Mouse (Mus musculus): ENCODE data around the gene Lsm4. TPM values are rescaled to one million over a fixed set of nuclear protein-coding genes. Genes with fewer than 3 reads are reported as not detected.

The Lsm4 gene
- polyA plus RNA-seq (2016; fragmentation: Nextera tagmentation; extraction: Ambion mirVana), result 303 and 326 TPM in 2 replicates

DNA sequence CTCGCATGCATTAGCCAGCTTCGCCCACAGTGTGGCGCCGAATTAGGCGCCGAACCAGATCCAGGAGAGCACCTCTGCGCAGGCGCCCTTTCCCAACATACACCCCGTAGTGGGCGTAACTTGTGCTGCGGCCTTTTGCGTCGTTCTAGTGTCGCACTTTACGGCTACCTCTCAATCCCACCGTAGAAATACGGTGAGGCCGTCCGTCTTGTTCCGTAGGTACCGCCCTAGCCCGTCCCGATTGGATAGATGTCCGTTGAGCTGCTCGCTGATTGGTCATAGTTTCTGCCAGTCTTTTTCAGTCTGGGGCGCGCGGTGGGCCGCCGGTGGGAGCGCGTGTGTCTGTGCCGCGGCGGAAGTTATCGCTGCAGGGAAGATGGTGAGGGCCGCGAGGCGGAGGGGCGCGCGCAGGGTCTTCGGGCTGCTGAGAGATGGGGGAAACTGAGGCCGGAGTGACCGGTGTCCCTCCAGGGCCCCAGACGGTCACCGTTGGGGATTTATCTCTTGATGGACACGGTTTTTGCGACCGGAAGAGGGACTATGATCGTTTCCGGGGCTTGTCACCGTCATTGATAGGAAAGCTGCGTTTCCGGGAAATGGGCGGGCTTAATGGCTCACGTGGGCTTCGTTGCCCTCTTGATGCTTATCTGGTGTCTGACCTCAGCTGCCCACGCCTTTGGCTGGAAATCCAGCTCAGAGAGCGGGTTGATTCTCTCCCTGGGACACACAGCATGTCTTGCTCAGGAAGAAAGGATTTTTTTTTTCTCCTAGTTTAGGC, at the start of gene Lsm4:
Lsm4 (plus strand) TSS at position 170 of the 778 bp plus-strand sequence.
- under 1% methylated on average over 60 of the region's 60 CpGs for WGBS
- peak; percentile 92 for ATAC-seq (ENCODE audit: insufficient number of reproducible peaks, insufficient read depth, low FRiP score, low TSS enrichment)
- H3K9me3 ChIP-seq, result no peaks in the 10 kb centered on the region
- peak within 1 kb of the TSS; percentile 57 for H3K4me2 ChIP-seq (replicated peaks)
- H3K4me3 ChIP-seq, result peak within 1 kb of the TSS; percentile 62
- H3K36me3 ChIP-seq, result peaks cover 12% of the 10 kb centered on the region
- peak within 1 kb of the TSS; percentile 70 for H3K9ac ChIP-seq
- peaks cover 13% of the 10 kb centered on the region for H3K4me1 ChIP-seq
- H3K27ac ChIP-seq, result peak within 1 kb of the TSS; percentile 92
- H3K27me3 ChIP-seq, result no peaks in the 10 kb centered on the region

DNA sequence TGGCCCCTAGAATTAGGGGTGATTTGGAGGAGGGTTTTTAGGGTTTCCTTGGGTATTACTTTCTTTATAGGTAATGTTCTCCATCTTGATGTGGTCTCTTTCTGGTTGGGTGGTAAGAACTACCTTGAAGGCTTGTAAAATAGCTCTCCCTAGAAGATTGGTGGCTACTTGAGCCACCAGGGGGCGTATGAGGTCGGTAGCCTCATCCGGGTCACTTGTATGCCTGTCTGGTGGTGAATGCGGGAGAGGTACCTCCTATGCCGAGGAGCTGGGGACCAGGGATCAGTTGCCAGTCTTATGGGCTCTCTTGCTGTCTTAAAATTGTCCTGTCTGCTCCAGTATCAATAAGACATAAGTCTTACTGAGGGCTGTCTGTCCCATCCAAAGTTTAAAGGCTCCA, 47.9 kb upstream of the Lsm4 start:
- H3K27ac ChIP-seq, result no peak overlapping the region
- H3K27me3 ChIP-seq, result peaks cover 19% of the 10 kb centered on the region
- no peak overlapping the region for H3K9ac ChIP-seq
- no peak overlapping the region for H3K4me3 ChIP-seq
- no peak for ATAC-seq (ENCODE audit: insufficient number of reproducible peaks, insufficient read depth, low FRiP score, low TSS enrichment)
- H3K4me1 ChIP-seq, result 0 out of 2 replicates have a peak, but pooled peaks cover 3% of the 10 kb centered on the region
- H3K36me3 ChIP-seq, result no peaks in the 10 kb centered on the region
- H3K9me3 ChIP-seq, result no peaks in the 10 kb centered on the region
- 17% methylated on average over 5 of the region's 5 CpGs for WGBS
- peak overlapping the region; percentile 7; the same call in 1 of the 2 replicates for H3K4me2 ChIP-seq (replicated peaks)

DNA sequence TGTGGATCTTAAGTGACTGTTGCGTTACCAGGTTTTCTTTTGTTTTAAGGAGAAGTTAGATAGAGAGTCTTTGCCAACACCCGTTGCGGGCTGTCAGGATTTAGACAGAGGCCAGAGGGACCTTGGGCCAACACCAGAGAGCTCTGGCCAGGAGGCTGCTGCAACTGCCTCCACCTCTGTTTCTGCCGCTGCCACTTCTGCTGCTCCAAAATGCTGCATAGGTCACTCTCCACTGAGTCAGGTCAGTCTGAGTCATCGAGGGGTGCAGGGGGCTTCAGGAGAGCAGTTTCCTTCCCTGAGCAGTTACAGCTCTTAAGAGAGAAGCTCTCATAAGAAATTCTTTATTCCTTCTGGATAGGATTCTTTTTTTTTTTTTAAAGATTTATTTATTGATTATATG, 46.0 kb upstream of the Lsm4 start:
- Histone ChIP-seq H3K4me1 (peaks cover 17% of the 10 kb centered on the region), H3K27me3 (peaks cover 19% of the 10 kb centered on the region), H3K36me3 (no peaks in the 10 kb centered on the region), H3K9me3 (no peaks in the 10 kb centered on the region), H3K4me3 (no peak overlapping the region), H3K27ac (no peak overlapping the region), H3K4me2 (replicated peaks) (no peak overlapping the region), H3K9ac (no peak overlapping the region)
- WGBS, result 90% methylated on average over 5 of the region's 5 CpGs
- ATAC-seq (ENCODE audit: insufficient number of reproducible peaks, insufficient read depth, low FRiP score, low TSS enrichment), result no peak

DNA sequence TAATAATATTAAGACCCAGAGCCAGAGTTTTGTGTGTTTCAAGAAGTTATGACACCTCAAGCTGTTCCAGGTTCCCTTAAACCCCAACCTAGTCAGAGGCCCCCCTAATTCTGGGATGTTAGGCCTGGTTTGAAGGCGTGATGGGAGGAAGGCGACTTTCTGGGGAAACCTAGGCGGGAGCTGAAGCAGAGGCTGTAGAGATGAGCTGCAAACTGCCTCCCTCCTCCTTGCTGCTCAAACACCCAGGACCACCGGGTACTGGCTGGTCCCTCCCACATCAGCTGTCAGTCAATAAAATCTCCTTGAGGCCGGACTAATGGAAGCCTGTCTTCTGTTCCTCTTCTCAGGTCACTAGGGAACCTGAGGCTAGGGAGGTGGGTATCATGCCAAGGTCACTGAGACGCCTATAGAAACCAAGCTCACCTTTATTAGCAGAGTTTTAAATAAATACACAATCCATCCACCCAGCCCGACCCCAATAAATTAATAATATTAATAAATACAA, 44.0 kb upstream of the Lsm4 start:
- WGBS, result 57% methylated on average over 7 of the region's 7 CpGs
- H3K27ac ChIP-seq, result no peak overlapping the region
- H3K27me3 ChIP-seq, result peaks cover 22% of the 10 kb centered on the region
- H3K9me3 ChIP-seq, result no peaks in the 10 kb centered on the region
- peaks cover 21% of the 10 kb centered on the region for H3K4me1 ChIP-seq
- H3K4me3 ChIP-seq, result peak overlapping the region; percentile 41
- peak overlapping the region; percentile 63 for H3K4me2 ChIP-seq (replicated peaks)
- no peak for ATAC-seq (ENCODE audit: insufficient number of reproducible peaks, insufficient read depth, low FRiP score, low TSS enrichment)
- H3K36me3 ChIP-seq, result no peaks in the 10 kb centered on the region
- H3K9ac ChIP-seq, result peak overlapping the region; percentile 25

DNA sequence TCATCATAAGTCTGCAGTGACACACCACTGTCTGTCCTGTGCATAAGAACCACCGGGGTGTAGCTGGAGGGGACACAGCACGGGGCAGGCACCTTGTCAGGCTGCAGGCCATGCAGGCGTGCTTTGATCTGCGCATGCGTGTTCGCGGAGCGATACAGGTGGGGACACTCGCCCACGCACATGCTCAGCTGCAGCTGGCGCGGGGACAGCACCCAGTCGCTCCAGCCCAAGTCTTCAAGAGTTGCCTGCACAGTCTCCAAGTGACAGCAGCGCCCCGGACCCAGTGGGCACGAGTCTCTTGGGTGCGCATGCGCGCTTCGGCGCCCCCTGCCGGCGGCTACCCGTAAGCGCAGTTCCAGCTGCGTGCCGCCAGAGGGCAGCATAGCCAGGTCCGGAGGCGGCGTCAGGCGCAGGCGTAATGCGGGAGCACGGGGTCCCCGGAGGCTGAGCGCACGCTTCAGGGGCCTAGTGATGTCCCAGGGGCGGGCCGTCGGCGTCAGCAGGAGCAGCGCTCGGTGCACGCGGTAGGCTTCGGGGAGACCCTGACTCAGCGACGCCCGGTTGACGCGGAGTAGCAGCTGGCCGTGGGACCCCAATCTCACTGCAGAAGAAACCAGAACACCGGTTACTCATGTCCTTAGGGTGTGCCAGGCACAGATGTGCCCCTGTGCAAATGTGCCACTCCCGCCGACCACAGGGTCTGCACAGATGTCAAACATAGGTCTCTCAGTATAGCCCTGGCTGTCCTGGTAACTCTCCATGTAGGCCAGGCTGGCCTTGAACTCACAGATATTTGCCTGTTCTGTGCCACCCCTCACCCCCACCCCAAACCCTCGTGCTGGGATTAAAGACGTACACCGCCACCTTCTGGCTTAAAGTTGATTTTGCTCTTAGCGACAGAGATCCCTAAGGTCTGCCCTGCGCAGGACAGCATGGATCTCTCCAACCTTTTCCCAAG, 43.2 kb upstream of the Lsm4 start:
- peaks cover 22% of the 10 kb centered on the region for H3K27me3 ChIP-seq
- no peaks in the 10 kb centered on the region for H3K9me3 ChIP-seq
- peak overlapping the region; percentile 49 for H3K9ac ChIP-seq
- peak overlapping the region; percentile 41 for H3K4me3 ChIP-seq
- 2% methylated on average over 60 of the region's 60 CpGs for WGBS
- H3K27ac ChIP-seq, result no peak overlapping the region
- H3K36me3 ChIP-seq, result no peaks in the 10 kb centered on the region
- ATAC-seq (ENCODE audit: insufficient number of reproducible peaks, insufficient read depth, low FRiP score, low TSS enrichment), result peak; percentile 70
- H3K4me1 ChIP-seq, result peaks cover 24% of the 10 kb centered on the region
- peak overlapping the region; percentile 63 for H3K4me2 ChIP-seq (replicated peaks)

DNA sequence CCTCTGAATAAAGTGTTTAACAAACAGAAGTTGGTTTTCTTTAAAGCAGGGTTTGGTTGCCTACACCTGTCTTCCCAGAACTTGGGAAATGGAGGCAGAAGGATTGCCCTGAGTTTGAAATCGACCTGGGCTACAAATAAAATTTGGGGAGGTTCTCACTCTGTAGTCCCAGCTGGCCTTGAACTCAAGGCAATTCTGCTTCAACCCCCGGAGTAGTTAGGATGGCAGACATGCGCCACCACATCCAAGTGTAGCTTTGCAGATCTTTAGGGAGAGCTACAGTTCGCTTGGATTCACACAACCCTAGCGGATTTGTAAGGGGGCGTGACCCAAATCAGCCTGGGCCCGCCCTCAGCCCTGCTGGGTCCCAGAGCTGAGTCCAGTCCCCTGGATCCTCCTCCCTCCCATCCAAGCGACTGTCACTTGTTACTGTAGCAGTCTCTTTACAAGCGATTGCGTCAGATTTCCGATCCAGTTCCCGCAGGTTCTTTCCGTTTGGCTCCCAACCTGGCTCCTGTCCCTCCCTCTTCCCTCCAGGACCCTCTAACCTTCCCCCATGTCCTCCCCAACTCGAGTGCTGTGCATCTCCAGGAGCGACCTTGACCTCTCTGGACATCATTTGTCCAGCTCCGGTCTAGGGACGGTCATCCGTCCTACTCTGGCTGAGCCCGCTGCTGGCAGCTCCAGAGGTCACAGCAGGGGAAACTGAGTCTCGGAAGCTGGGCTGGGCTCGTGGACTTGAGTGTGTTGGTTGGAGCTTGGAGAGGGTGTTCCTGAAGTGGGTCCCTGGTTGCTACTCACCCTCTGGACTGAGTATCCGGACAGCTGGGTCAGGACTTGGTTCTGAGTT, 42.3 kb upstream of the Lsm4 start:
- H3K9ac ChIP-seq, result no peak overlapping the region; the same call in 1 of the 2 replicates
- H3K27ac ChIP-seq, result no peak overlapping the region
- peaks cover 24% of the 10 kb centered on the region for H3K4me1 ChIP-seq
- no peak overlapping the region; the same call in 1 of the 2 replicates for H3K4me3 ChIP-seq
- no peak for ATAC-seq (ENCODE audit: insufficient number of reproducible peaks, insufficient read depth, low FRiP score, low TSS enrichment)
- WGBS, result 12% methylated on average over 22 of the region's 22 CpGs
- no peaks in the 10 kb centered on the region for H3K9me3 ChIP-seq
- no peaks in the 10 kb centered on the region for H3K36me3 ChIP-seq
- peak overlapping the region; percentile 63; the same call in 1 of the 2 replicates for H3K4me2 ChIP-seq (replicated peaks)
- H3K27me3 ChIP-seq, result peaks cover 22% of the 10 kb centered on the region

DNA sequence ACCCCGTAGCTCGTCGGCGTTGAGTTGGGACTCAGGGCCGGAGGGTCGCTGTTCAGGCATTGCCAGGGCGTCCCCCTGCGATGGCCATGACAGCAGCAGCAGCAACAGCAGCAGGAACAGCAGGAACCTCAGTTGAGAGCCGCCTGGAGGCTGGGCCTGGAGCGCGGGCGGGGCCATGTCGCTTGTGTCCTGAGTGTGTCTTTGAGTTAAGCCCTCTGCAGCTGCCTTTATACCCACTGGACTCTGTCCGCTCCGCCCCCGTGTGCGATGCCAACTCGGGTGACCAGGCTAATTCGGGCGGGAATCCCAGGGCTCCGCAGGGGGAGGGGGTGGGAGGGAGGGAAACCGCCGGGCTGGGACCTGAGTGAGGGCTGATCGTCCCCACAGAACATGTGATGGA, 41.6 kb upstream of the Lsm4 start:
- peaks cover 22% of the 10 kb centered on the region for H3K27me3 ChIP-seq
- ATAC-seq (ENCODE audit: insufficient number of reproducible peaks, insufficient read depth, low FRiP score, low TSS enrichment), result no peak
- H3K4me3 ChIP-seq, result no peak overlapping the region
- WGBS, result 21% methylated on average over 24 of the region's 24 CpGs
- no peak overlapping the region for H3K9ac ChIP-seq
- no peaks in the 10 kb centered on the region for H3K36me3 ChIP-seq
- H3K4me1 ChIP-seq, result peaks cover 24% of the 10 kb centered on the region
- no peak overlapping the region for H3K27ac ChIP-seq
- H3K9me3 ChIP-seq, result no peaks in the 10 kb centered on the region
- H3K4me2 ChIP-seq (replicated peaks), result 0 out of 2 replicates have a peak overlapping the region, but pooled peaks have one; percentile 3

DNA sequence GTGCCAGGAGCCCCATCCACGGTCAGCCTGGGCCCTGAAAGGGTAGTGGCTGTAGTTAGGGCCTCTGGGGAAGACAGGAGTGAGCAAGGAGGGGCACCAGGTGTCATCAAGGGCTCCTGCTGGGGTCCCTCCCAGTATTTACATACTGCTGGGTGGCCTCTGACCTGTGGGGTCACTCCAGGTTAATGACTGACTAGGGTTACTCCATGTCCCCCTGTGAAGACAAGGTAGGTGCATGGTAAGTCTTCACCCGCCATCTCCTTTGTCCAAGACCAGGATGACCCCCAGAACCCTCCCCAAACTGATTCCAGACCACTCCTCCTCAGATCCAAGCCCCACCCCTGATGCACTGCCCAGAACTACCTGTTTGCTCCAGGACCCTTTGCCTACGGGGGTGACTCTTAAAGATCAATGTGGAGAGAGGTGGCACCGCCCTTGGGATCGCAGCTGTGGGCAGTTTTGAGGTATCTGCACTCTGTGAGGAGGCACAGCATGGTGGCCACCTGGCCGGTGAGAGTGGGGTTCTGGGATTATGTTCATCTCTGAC, 40.6 kb upstream of the Lsm4 start, which contains the start of gene Gdf15:
Gdf15 (minus strand) TSS at position 111 of the 547 bp plus-strand sequence.
- H3K4me2 ChIP-seq (replicated peaks), result 0 out of 2 replicates have a peak within 1 kb of the TSS, but pooled peaks have one; percentile 3
- no peaks in the 10 kb centered on the region for H3K9me3 ChIP-seq
- peaks cover 22% of the 10 kb centered on the region for H3K27me3 ChIP-seq
- peaks cover 29% of the 10 kb centered on the region for H3K4me1 ChIP-seq
- no peak within 1 kb of the TSS for H3K4me3 ChIP-seq
- H3K27ac ChIP-seq, result no peak within 1 kb of the TSS
- no peak within 1 kb of the TSS; the same call in 1 of the 2 replicates for H3K9ac ChIP-seq
- WGBS, result 76% methylated on average over 6 of the region's 6 CpGs
- no peaks in the 10 kb centered on the region for H3K36me3 ChIP-seq
- no peak for ATAC-seq (ENCODE audit: insufficient number of reproducible peaks, insufficient read depth, low FRiP score, low TSS enrichment)

DNA sequence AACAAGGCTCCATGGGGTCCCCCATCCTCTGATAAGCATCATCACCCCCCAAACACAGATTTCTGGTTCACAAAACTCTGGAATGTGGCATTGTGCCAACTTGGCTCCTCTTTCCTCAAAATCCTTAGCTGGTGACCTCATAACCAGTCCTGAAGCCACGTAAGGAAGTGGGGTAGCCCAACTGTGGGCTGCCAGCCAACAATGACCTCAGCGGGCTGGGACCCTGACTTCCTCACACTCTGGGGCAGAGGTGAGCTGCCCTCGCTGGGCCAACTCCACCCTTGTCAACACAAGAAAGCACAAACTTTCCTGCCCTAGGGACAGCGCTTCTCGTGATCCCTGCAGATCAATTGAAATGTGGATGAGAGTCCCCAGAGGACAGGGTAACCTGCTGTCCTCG, 39.0 kb upstream of the Lsm4 start:
- Histone ChIP-seq H3K4me1 (peaks cover 29% of the 10 kb centered on the region), H3K27ac (no peak overlapping the region), H3K4me2 (replicated peaks) (no peak overlapping the region), H3K4me3 (no peak overlapping the region), H3K9me3 (no peaks in the 10 kb centered on the region), H3K27me3 (peaks cover 22% of the 10 kb centered on the region), H3K36me3 (no peaks in the 10 kb centered on the region), H3K9ac (no peak overlapping the region)
- no peak for ATAC-seq (ENCODE audit: insufficient number of reproducible peaks, insufficient read depth, low FRiP score, low TSS enrichment)
- WGBS, result 56% methylated on average over 6 of the region's 6 CpGs

DNA sequence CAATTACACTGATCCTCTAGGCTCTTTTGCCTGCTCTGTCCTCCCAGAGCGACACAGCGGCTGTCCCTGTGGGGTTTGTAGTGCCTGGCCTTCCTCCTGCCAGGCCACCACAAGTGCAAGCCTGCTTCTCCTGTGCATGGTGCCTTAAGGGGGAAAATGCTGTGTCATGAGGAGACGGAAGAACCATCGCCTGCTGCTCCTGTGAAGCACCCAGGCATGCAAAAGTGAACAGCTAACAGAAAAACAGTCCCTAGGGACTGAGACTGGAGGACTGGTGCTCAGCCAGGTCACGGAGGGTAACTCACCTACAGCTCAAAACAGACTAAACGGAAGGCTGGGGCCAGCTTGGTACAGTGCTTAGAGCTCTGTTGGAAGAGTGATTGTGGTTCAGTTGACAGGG, 37.5 kb upstream of the Lsm4 start:
- peaks cover 22% of the 10 kb centered on the region for H3K27me3 ChIP-seq
- H3K4me2 ChIP-seq (replicated peaks), result no peak overlapping the region
- no peak for ATAC-seq (ENCODE audit: insufficient number of reproducible peaks, insufficient read depth, low FRiP score, low TSS enrichment)
- H3K36me3 ChIP-seq, result no peaks in the 10 kb centered on the region
- H3K27ac ChIP-seq, result no peak overlapping the region
- no peak overlapping the region for H3K9ac ChIP-seq
- WGBS, result 75% methylated on average over 6 of the region's 6 CpGs
- peaks cover 22% of the 10 kb centered on the region for H3K4me1 ChIP-seq
- H3K9me3 ChIP-seq, result no peaks in the 10 kb centered on the region
- H3K4me3 ChIP-seq, result no peak overlapping the region
